ENCODE assay signal across 11 mouse cellular contexts in the genomic region with DNA sequence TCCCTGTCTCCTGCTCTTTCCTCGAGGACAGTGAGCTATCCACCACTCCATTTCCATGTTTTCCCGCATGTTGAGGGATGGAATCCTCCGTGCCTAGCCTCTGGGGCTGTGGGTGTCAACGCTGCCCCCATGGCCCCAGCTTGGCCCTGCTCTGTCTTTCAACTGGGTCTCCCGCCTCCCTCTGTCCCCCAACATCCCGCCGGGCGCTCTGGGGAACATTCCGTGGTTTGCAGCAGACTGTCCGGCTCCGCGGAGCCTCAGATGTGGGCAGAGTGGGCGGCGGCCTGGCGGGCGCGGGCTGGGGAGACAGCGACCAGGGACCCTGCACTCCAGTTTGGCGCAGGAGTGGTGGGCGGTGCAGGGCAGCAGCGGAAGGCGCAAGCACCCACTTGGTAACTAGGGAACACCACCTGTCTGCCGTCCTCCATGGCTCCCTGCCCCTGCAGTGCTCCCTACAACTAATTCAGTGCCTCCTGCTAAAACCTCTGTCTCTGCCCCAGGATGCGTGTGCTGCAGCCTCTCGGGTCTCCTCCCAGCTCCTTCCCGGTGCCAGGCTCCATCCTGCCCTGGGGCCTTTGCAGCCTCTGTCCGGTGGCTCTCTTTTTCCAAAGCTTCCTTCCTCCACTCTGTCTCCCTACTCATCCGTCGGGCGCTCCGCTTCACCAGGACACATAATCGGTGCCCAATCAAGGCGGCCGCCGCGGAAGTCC. TPM values are rescaled to one million over a fixed set of nuclear protein-coding genes. Genes with fewer than 3 reads are reported as not detected.
DNase-seq lines count a peak whose midpoint lies in the region; ATAC-seq lines count a peak whose summit lies in the region.
"Had no signal": no experiment of that assay in that cellular context is flagged by ENCODE, and none has a peak within 500 bp of the region (broad histone marks: within the 10 kb centered on the region; RNA-seq: fewer than 3 reads in every experiment).

No protein-coding gene starts in this region.

- 0 out of 2 replicates have a peak overlapping the region, but pooled peaks have one; percentile 1 for H3K9ac ChIP-seq in forebrain, embryonic 13.5 days
- H3K9ac ChIP-seq in forebrain, embryonic 12.5 days = no peak overlapping the region
- no peak overlapping the region for H3K9ac ChIP-seq in stomach, embryonic 15.5 days
- H3K9ac ChIP-seq: intestine, embryonic 15.5 days had no signal

- DNase-seq in layer of hippocampus, postnatal 10 days (ENCODE audit: low spot score in 2 of 2) = peak; percentile 10 to 12
- no peak for DNase-seq in layer of hippocampus, adult 9-10 months (ENCODE audit: low spot score)
- peak; percentile 13 for DNase-seq in thymus, postnatal 4 days
- DNase-seq in thymus, postnatal 0 days (ENCODE audit: low spot score) = no peak
- no peak for DNase-seq in cerebellum, adult 9-11 months
- DNase-seq: gastrocnemius, postnatal 25 days had no signal

- H3K27me3 ChIP-seq in forebrain, embryonic 13.5 days = peaks cover 82% of the 10 kb centered on the region
- peaks cover 81% of the 10 kb centered on the region for H3K27me3 ChIP-seq in forebrain, embryonic 12.5 days
- H3K27me3 ChIP-seq in stomach, embryonic 15.5 days (replicated peaks) = peaks cover 64% of the 10 kb centered on the region

- no peak overlapping the region for H3K4me2 ChIP-seq in forebrain, embryonic 13.5 days
- no peak overlapping the region for H3K4me2 ChIP-seq in forebrain, embryonic 12.5 days
- no peak overlapping the region; the same call in 1 of the 2 replicates for H3K4me2 ChIP-seq in stomach, embryonic 15.5 days
- H3K4me2 ChIP-seq: intestine, embryonic 15.5 days had no signal

- no peaks in the 10 kb centered on the region for H3K36me3 ChIP-seq in forebrain, embryonic 13.5 days (ENCODE audit: poor library complexity, severe bottlenecking)
- no peaks in the 10 kb centered on the region for H3K36me3 ChIP-seq in forebrain, embryonic 12.5 days (replicated peaks)
- H3K36me3 ChIP-seq in stomach, embryonic 15.5 days = no peaks in the 10 kb centered on the region
- H3K36me3 ChIP-seq: intestine, embryonic 15.5 days had no signal

- ATAC-seq in forebrain, embryonic 13.5 days = no peak
- no peak for ATAC-seq in forebrain, embryonic 12.5 days (ENCODE audit: low FRiP score)
- ATAC-seq in stomach, embryonic 15.5 days (ENCODE audit: insufficient read depth, low FRiP score, low read depth) = no peak
- ATAC-seq: intestine, embryonic 15.5 days had no signal

- no peak overlapping the region for H3K27ac ChIP-seq in forebrain, embryonic 13.5 days
- no peak overlapping the region for H3K27ac ChIP-seq in forebrain, embryonic 12.5 days
- H3K27ac ChIP-seq in stomach, embryonic 15.5 days = no peak overlapping the region
- H3K27ac ChIP-seq: intestine, embryonic 15.5 days had no signal

- 9% methylated on average over 36 of the region's 36 CpGs for WGBS in forebrain, embryonic 13.5 days
- WGBS in forebrain, embryonic 12.5 days = 9% methylated on average over 36 of the region's 36 CpGs
- WGBS in stomach, embryonic 15.5 days = 12% methylated on average over 36 of the region's 36 CpGs

- no peaks in the 10 kb centered on the region for H3K4me1 ChIP-seq in forebrain, embryonic 13.5 days
- H3K4me1 ChIP-seq in forebrain, embryonic 12.5 days = no peaks in the 10 kb centered on the region
- H3K4me1 ChIP-seq in stomach, embryonic 15.5 days = no peaks in the 10 kb centered on the region; the same call in 1 of the 2 replicates

- H3K4me3 ChIP-seq in forebrain, embryonic 13.5 days = 0 out of 2 replicates have a peak overlapping the region, but pooled peaks have one; percentile 2
- no peak overlapping the region for H3K4me3 ChIP-seq in forebrain, embryonic 12.5 days (replicated peaks)
- 0 out of 2 replicates have a peak overlapping the region, but pooled peaks have one; percentile 5 for H3K4me3 ChIP-seq in stomach, embryonic 15.5 days (replicated peaks)
- H3K4me3 ChIP-seq: intestine, embryonic 15.5 days had no signal

- no peaks in the 10 kb centered on the region for H3K9me3 ChIP-seq in forebrain, embryonic 13.5 days (replicated peaks)
- no peaks in the 10 kb centered on the region for H3K9me3 ChIP-seq in forebrain, embryonic 12.5 days
- no peaks in the 10 kb centered on the region for H3K9me3 ChIP-seq in stomach, embryonic 15.5 days
- H3K9me3 ChIP-seq: intestine, embryonic 15.5 days had no signal

RNA-seq across cellular contexts. Expression of a gene that starts 3.0 kb away (rescaled TPM):
- polyA plus RNA-seq in forebrain, embryonic 13.5 days (2015; fragmentation: Nextera tagmentation; extraction: Ambion mirVana) = 18.5 and 25.2 TPM in 2 replicates
- 15.3 and 16.3 TPM in 2 replicates for polyA plus RNA-seq in forebrain, embryonic 12.5 days (2016; fragmentation: Nextera tagmentation; extraction: Ambion mirVana)
- 10 to 100 TPM; 51.2 to 55.8 TPM for total RNA-seq in layer of hippocampus, postnatal 10 days (2021)
- 21.5 and 21.9 TPM in 2 replicates for polyA plus RNA-seq in thymus, postnatal 0 days (2015; fragmentation: Nextera tagmentation; extraction: Ambion mirVana)
- polyA plus RNA-seq in stomach, embryonic 15.5 days (2015; fragmentation: Nextera tagmentation; extraction: Ambion mirVana) = 65.5 and 78.2 TPM in 2 replicates

RNA-seq across cellular contexts. Expression of a gene that starts 30.1 kb away (rescaled TPM):
- polyA plus RNA-seq in forebrain, embryonic 13.5 days (2015; fragmentation: Nextera tagmentation; extraction: Ambion mirVana) = 48.8 and 57.4 TPM in 2 replicates
- polyA plus RNA-seq in forebrain, embryonic 12.5 days (2016; fragmentation: Nextera tagmentation; extraction: Ambion mirVana) = 37.1 and 42.4 TPM in 2 replicates
- total RNA-seq in layer of hippocampus, postnatal 10 days (2021) = 100 to 1,000 TPM; 259 to 261 TPM
- polyA plus RNA-seq in thymus, postnatal 0 days (2015; fragmentation: Nextera tagmentation; extraction: Ambion mirVana) = 0.04 and 0.25 TPM in 2 replicates
- 1.7 and 1.8 TPM in 2 replicates for polyA plus RNA-seq in stomach, embryonic 15.5 days (2015; fragmentation: Nextera tagmentation; extraction: Ambion mirVana)
- total RNA-seq: liver, adult 2 months had no signal
- polyA plus RNA-seq: liver, adult 2 months had no signal

RNA-seq across cellular contexts. Expression of a gene that starts 43.8 kb away (rescaled TPM):
- 56.8 and 60.9 TPM in 2 replicates for polyA plus RNA-seq in forebrain, embryonic 13.5 days (2015; fragmentation: Nextera tagmentation; extraction: Ambion mirVana)
- polyA plus RNA-seq in forebrain, embryonic 12.5 days (2016; fragmentation: Nextera tagmentation; extraction: Ambion mirVana) = 65.8 and 66.6 TPM in 2 replicates
- 100 to 1,000 TPM in 1 of 2 experiments, 10 to 100 TPM in 1; 89.3 to 116 TPM for total RNA-seq in layer of hippocampus, postnatal 10 days (2021)
- polyA plus RNA-seq in thymus, postnatal 0 days (2015; fragmentation: Nextera tagmentation; extraction: Ambion mirVana) = 39.4 and 45.5 TPM in 2 replicates
- polyA plus RNA-seq in stomach, embryonic 15.5 days (2015; fragmentation: Nextera tagmentation; extraction: Ambion mirVana) = 83.9 and 93.7 TPM in 2 replicates

RNA-seq across cellular contexts. Expression of a gene that starts 47.5 kb away (rescaled TPM):
- 0.52 and 0.53 TPM in 2 replicates for polyA plus RNA-seq in forebrain, embryonic 13.5 days (2015; fragmentation: Nextera tagmentation; extraction: Ambion mirVana)
- polyA plus RNA-seq in forebrain, embryonic 12.5 days (2016; fragmentation: Nextera tagmentation; extraction: Ambion mirVana) = 0.21 and 0.49 TPM in 2 replicates
- under 1 TPM in 1 of 2 experiments, not detected in 1; 0.30 TPM for total RNA-seq in layer of hippocampus, postnatal 10 days (2021)
- polyA plus RNA-seq in thymus, postnatal 0 days (2015; fragmentation: Nextera tagmentation; extraction: Ambion mirVana) = 22.2 and 25.6 TPM in 2 replicates
- 1.4 and 1.6 TPM in 2 replicates for polyA plus RNA-seq in stomach, embryonic 15.5 days (2015; fragmentation: Nextera tagmentation; extraction: Ambion mirVana)

RNA-seq across cellular contexts. Expression of a gene that starts 59.5 kb away (rescaled TPM):
- polyA plus RNA-seq in forebrain, embryonic 13.5 days (2015; fragmentation: Nextera tagmentation; extraction: Ambion mirVana) = 1.8 TPM in 2 replicates
- polyA plus RNA-seq in forebrain, embryonic 12.5 days (2016; fragmentation: Nextera tagmentation; extraction: Ambion mirVana) = 1.8 and 2.6 TPM in 2 replicates
- 1 to 10 TPM; 2.6 to 3.0 TPM for total RNA-seq in layer of hippocampus, postnatal 10 days (2021)
- polyA plus RNA-seq in thymus, postnatal 0 days (2015; fragmentation: Nextera tagmentation; extraction: Ambion mirVana) = 12.5 and 14.0 TPM in 2 replicates
- 59.5 and 77.5 TPM in 2 replicates for polyA plus RNA-seq in stomach, embryonic 15.5 days (2015; fragmentation: Nextera tagmentation; extraction: Ambion mirVana)

Comparison
In these comparisons a context has a peak if more than half of its experiments do, and no peak if none do; other contexts are left out.
1. DNase-seq: peak in layer of hippocampus, postnatal 10 days (2 of 2) and thymus, postnatal 4 days (single experiment); none in layer of hippocampus, adult 9-10 months (single experiment), thymus, postnatal 0 days (single experiment) and cerebellum, adult 9-11 months (single experiment).
2. RNA of a gene that starts 30.1 kb away (polyA plus RNA-seq): 48.8 to 57.4 TPM in forebrain, embryonic 13.5 days and 37.1 to 42.4 TPM in forebrain, embryonic 12.5 days; 1.7 to 1.8 TPM in stomach, embryonic 15.5 days and 0.04 to 0.25 TPM in thymus, postnatal 0 days; every median in the first group is over 10 times any median in the second.